Mouse (Mus musculus) MEL (cell line): Measurements from ENCODE around the gene Spop. TPM values are rescaled to one million over a fixed set of nuclear protein-coding genes. Genes with fewer than 3 reads are reported as not detected.

Experiments
- DNase-seq: peaks from one replicate; pipeline ENCODE4 v3.0.0; 2011; ENCODE audit warnings: low read depth, low spot score
- H3K27ac ChIP-seq: 2 replicates; pipeline ENCODE4 v1.5.1; 2012; ENCODE audit warnings: low read depth, mild to moderate bottlenecking, control low read depth, low read length, moderate library complexity; ENCODE audit not compliant: control insufficient read depth
- H3K27me3 ChIP-seq, 2 experiments: fragments of 150-350 bp in 1 of 2; sonication (generic) in 1 of 2; 2 replicates each; pipeline ENCODE4 v1.6.1; 2012; ENCODE audit warnings: low read length in 2 of 2, mild to moderate bottlenecking in 2 of 2, improper control_type of control experiment in 1 of 2, moderate library complexity in 1 of 2; ENCODE audit not compliant: insufficient read depth in 2 of 2, control insufficient read depth in 1 of 2
- H3K36me3 ChIP-seq, 2 experiments: 2 replicates each; pipeline ENCODE4 v1.6.1; 2012 to 2014; ENCODE audit warnings: low read length in 2 of 2, improper control_type of control experiment in 1 of 2, inconsistent platforms in 1 of 2, mild to moderate bottlenecking in 1 of 2; ENCODE audit not compliant: insufficient read depth in 2 of 2, control insufficient read depth in 1 of 2
- H3K4me1 ChIP-seq, 2 experiments: fragments of 150-350 bp in 1 of 2; sonication (generic) in 1 of 2; 2 replicates each; pipeline ENCODE4 v1.6.1; 2012; ENCODE audit warnings: low read length in 2 of 2, improper control_type of control experiment in 1 of 2, mild to moderate bottlenecking in 1 of 2; ENCODE audit not compliant: insufficient read depth in 2 of 2, control insufficient read depth in 1 of 2
- H3K4me3 ChIP-seq, 2 experiments: fragments of 150-350 bp in 1 of 2; sonication (generic) in 1 of 2; 2 replicates each; pipeline ENCODE4 v1.5.1; 2012; ENCODE audit warnings: low read depth in 2 of 2, low read length in 2 of 2, mild to moderate bottlenecking in 2 of 2, moderate library complexity in 2 of 2, control low read depth in 1 of 2, improper control_type of control experiment in 1 of 2; ENCODE audit not compliant: control insufficient read depth in 1 of 2, insufficient read depth in 1 of 2
- H3K79me2 ChIP-seq: 2 replicates; pipeline ENCODE4 v1.6.1; 2012; ENCODE audit warnings: mild to moderate bottlenecking, low read length, moderate library complexity; ENCODE audit not compliant: control insufficient read depth, poor library complexity, insufficient read depth
- H3K9ac ChIP-seq: 2 replicates; pipeline ENCODE4 v1.6.1; 2012; ENCODE audit warnings: low read depth, mild to moderate bottlenecking, control low read depth, low read length, moderate library complexity; ENCODE audit not compliant: control insufficient read depth, poor library complexity, severe bottlenecking
- H3K9me3 ChIP-seq: fragments of 150-350 bp; sonication (generic); replicated peaks from 2 replicates; pipeline ENCODE4 v1.6.1; 2012; ENCODE audit warnings: mild to moderate bottlenecking, low read length, improper control_type of control experiment, moderate library complexity; ENCODE audit not compliant: insufficient read depth
- BHLHE40 ChIP-seq: IDR thresholded peaks from 2 replicates; pipeline ENCODE4 v1.6.1; 2012; ENCODE audit warnings: low read depth, mild to moderate bottlenecking, inconsistent platforms, low read length, improper control_type of control experiment, borderline replicate concordance
- CHD1 ChIP-seq: IDR thresholded peaks from 2 replicates; pipeline ENCODE4 v1.6.1; 2012; ENCODE audit warnings: low read depth, mild to moderate bottlenecking, inconsistent platforms, low read length, improper control_type of control experiment
- ELF1 ChIP-seq: IDR thresholded peaks from 2 replicates; pipeline ENCODE4 v1.6.1; 2014; ENCODE audit warnings: low read depth, mild to moderate bottlenecking, inconsistent platforms, low read length, improper control_type of control experiment, moderate library complexity
- GABPA ChIP-seq: IDR thresholded peaks from 2 replicates; pipeline ENCODE4 v1.6.1; 2012; ENCODE audit warnings: low read depth, mild to moderate bottlenecking, inconsistent platforms, low read length, improper control_type of control experiment, moderate library complexity
- KAT2A ChIP-seq: conservative IDR thresholded peaks from 2 replicates; pipeline ENCODE4 v1.6.1; 2012; ENCODE audit warnings: low read depth, low read length, improper control_type of control experiment, inconsistent platforms
- MAX ChIP-seq: IDR thresholded peaks from 2 replicates; pipeline ENCODE4 v1.6.1; 2011; ENCODE audit warnings: low read length, improper control_type of control experiment
- MAZ ChIP-seq: IDR thresholded peaks from 2 replicates; pipeline ENCODE4 v1.6.1; 2012; ENCODE audit warnings: low read depth, mild to moderate bottlenecking, inconsistent platforms, low read length, improper control_type of control experiment
- MXI1 ChIP-seq: IDR thresholded peaks from 2 replicates; pipeline ENCODE4 v1.6.1; 2011; ENCODE audit warnings: mild to moderate bottlenecking, low read depth, low read length, improper control_type of control experiment
- MYB ChIP-seq: IDR thresholded peaks from 2 replicates; pipeline ENCODE4 v1.6.1; 2011; ENCODE audit warnings: mild to moderate bottlenecking, low read depth, low read length, improper control_type of control experiment
- MYC ChIP-seq: IDR thresholded peaks from 2 replicates; pipeline ENCODE4 v1.6.1; 2011; ENCODE audit warnings: low read depth, mild to moderate bottlenecking, low read length, improper control_type of control experiment, moderate library complexity
- NRF1 ChIP-seq: IDR thresholded peaks from 2 replicates; pipeline ENCODE4 v1.6.1; 2014; ENCODE audit warnings: low read depth, mild to moderate bottlenecking, inconsistent platforms, low read length, improper control_type of control experiment, moderate library complexity; ENCODE audit not compliant: poor library complexity, insufficient read depth, severe bottlenecking
- RAD21 ChIP-seq: IDR thresholded peaks from 2 replicates; pipeline ENCODE4 v1.6.1; 2011; ENCODE audit warnings: mild to moderate bottlenecking, low read depth, low read length, improper control_type of control experiment
- RCOR1 ChIP-seq: IDR thresholded peaks from 2 replicates; pipeline ENCODE4 v1.6.1; 2012; ENCODE audit warnings: low read depth, mild to moderate bottlenecking, inconsistent platforms, low read length, improper control_type of control experiment
- SIN3A ChIP-seq: IDR thresholded peaks from 2 replicates; pipeline ENCODE4 v1.6.1; 2012; ENCODE audit warnings: low read length, improper control_type of control experiment, inconsistent platforms
- SMC3 ChIP-seq: IDR thresholded peaks from 2 replicates; pipeline ENCODE4 v1.6.1; 2011; ENCODE audit warnings: low read depth, low read length, improper control_type of control experiment
- TBP ChIP-seq: IDR thresholded peaks from 2 replicates; pipeline ENCODE4 v1.8.0; 2011; ENCODE audit warnings: low read depth, low read length, improper control_type of control experiment
- UBTF ChIP-seq: IDR thresholded peaks from 2 replicates; pipeline ENCODE4 v1.6.1; 2012; ENCODE audit warnings: low read depth, mild to moderate bottlenecking, inconsistent platforms, low read length, improper control_type of control experiment, moderate library complexity, borderline replicate concordance; ENCODE audit not compliant: insufficient read depth
- USF1 ChIP-seq: IDR thresholded peaks from 2 replicates; pipeline ENCODE4 v1.6.1; 2014; ENCODE audit warnings: low read depth, mild to moderate bottlenecking, inconsistent platforms, low read length, improper control_type of control experiment, moderate library complexity
- USF2 ChIP-seq, 2 experiments: IDR thresholded peaks; 2 replicates each; pipeline ENCODE4 v1.6.1; 2011 to 2012; ENCODE audit warnings: improper control_type of control experiment in 2 of 2, low read length in 2 of 2, borderline replicate concordance in 1 of 2, inconsistent platforms in 1 of 2, low read depth in 1 of 2, mild to moderate bottlenecking in 1 of 2; ENCODE audit not compliant: insufficient read depth in 1 of 2
- ZMIZ1 ChIP-seq: IDR thresholded peaks from 2 replicates; pipeline ENCODE4 v1.6.1; 2012; ENCODE audit warnings: low read depth, mild to moderate bottlenecking, inconsistent platforms, low read length, improper control_type of control experiment, moderate library complexity
- polyA plus RNA-seq, 2 experiments: library from polyadenylated mRNA; stranded (reverse) in 1 of 2; unstranded in 1 of 2; fragments of >175 nt in 1 of 2; fragments of >200 nt in 1 of 2; gene quantifications; 2 replicates each; pipeline versions ENCODE4 v1.2.1 to v1.2.4; 2012; ENCODE audit warnings: low replicate concordance in 2 of 2, low read depth in 1 of 2; ENCODE audit not compliant: insufficient read length in 2 of 2, insufficient read depth in 1 of 2, missing spikeins in 1 of 2
- total RNA-seq: library from RNA; depleted of rRNA; stranded (reverse); fragments of 300-350 nt; gene quantifications from 2 replicates; pipeline ENCODE4 v1.2.3, GENCODE M21; 2012

Gene Spop
- total and polyA plus RNA-seq, 3 experiments, result 41.5 to 84.0 TPM; not detected in 1

DNA sequence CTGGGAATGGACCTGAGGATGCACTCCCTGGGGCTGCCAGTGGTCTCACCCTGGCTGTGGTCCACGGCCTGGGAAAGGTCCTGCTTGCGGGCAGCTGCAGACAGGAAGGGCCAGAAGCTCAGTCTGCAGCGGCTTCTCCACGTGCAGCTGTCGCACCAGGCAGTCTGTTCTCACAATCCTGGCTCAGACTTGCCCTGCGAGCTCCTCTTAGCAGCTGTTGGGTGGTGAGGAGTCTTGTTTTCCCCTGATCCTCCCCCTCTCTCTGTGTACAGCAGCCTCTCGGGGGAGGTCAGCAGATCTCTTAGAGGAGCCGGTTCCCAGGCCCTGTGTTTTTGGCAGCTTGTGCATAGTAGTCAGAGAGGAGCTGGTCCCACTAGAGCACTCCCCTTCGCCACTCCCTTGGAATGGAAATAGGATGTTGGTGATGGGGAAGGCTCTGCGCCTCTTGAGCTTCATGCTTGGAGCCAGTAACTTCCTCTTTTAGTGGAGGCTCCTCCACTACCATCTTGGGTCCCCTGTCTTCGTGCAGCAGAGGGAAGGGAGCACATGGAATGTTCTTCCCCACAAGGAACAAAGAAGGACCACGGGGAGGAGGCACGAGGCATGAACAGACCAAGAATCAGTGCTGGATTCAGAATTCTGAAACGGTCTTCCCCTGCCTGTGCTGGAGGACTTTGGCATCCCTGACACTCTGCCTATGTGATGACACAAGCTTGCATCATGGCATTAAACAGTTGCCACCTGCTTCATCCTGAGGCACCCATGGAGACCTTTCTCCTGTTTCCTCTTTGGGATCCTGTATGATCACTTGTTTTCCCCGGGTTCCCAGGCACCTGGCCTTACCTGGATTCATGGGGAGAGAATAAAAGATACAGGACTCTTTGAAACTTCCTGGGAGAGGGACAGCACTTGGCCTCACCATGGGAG, 43.7 kb upstream of the Spop start:
- H3K36me3 ChIP-seq, result peaks cover 0 to 26% of the 10 kb centered on the region in 2 experiments; a peak in 2 of 4 replicates
- no peak overlapping the region for H3K27ac ChIP-seq

DNA sequence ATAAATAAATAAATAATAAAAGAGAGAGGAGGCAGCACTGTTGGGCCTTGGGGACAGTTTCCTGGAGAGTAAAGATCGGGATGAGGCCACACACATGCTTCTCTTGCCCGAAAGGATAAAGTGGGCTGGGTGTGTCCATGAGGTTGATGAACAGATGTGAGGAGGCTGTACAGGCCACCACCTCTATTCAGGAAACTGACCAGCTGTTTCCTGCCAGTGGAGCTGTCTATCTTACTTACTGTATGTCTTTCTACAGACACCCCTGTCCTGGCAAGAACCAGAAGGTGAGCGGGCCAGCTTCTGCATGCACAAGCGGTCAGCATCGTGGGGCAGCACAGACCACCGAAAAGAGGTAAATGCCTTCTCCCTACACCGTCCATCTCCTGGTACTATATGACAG, 42.7 kb upstream of the Spop start:
- DNase-seq, result no peak
- H3K79me2 ChIP-seq, result no peaks in the 10 kb centered on the region
- H3K9ac ChIP-seq, result no peak overlapping the region
- no peak for TF ChIP-seq SIN3A
- TF ChIP-seq MXI1, result no peak
- no peak for TF ChIP-seq MYC
- peaks cover 0 to 25% of the 10 kb centered on the region in 2 experiments; a peak in 2 of 4 replicates for H3K36me3 ChIP-seq
- H3K4me1 ChIP-seq, result 0 out of 4 replicates have a peak, but pooled peaks cover 0 to 3% of the 10 kb centered on the region in 2 experiments
- no peak overlapping the region for H3K4me3 ChIP-seq
- H3K9me3 ChIP-seq, result no peaks in the 10 kb centered on the region
- H3K27ac ChIP-seq, result no peak overlapping the region
- no peaks in the 10 kb centered on the region for H3K27me3 ChIP-seq

More for the DNA sequence above, 43.7 kb upstream of the Spop start:
- H3K9me3 ChIP-seq, result no peaks in the 10 kb centered on the region
- 0 out of 4 replicates have a peak, but pooled peaks cover 0 to 3% of the 10 kb centered on the region in 2 experiments for H3K4me1 ChIP-seq
- H3K79me2 ChIP-seq, result no peaks in the 10 kb centered on the region
- TF ChIP-seq KAT2A, result no peak
- no peak for TF ChIP-seq MYB
- no peak for TF ChIP-seq MAZ
- no peak for TF ChIP-seq CHD1
- TF ChIP-seq NRF1, result no peak
- no peak for TF ChIP-seq TBP
- no peak for TF ChIP-seq USF2 (IDR thresholded peaks at IDR 0.05; ENCODE audit: borderline replicate concordance in 1 of 2, insufficient read depth in 1 of 2, low read depth in 1 of 2, low read length in 2 of 2)
- TF ChIP-seq RAD21, result no peak
- TF ChIP-seq MYC, result no peak
- no peak for TF ChIP-seq RCOR1
- no peak for TF ChIP-seq SMC3
- no peak for TF ChIP-seq BHLHE40
- no peak for TF ChIP-seq GABPA
- no peak for TF ChIP-seq MAX
- no peak for TF ChIP-seq ZMIZ1
- TF ChIP-seq USF1, result no peak
- no peak for TF ChIP-seq ELF1
- no peak for TF ChIP-seq UBTF
- DNase-seq, result peak; percentile 56
- H3K9ac ChIP-seq, result no peak overlapping the region
- no peak overlapping the region for H3K4me3 ChIP-seq
- no peaks in the 10 kb centered on the region for H3K27me3 ChIP-seq
